Mouse (Mus musculus) thymus, adult 18-20 months (tissue): Measurements from ENCODE around the gene Mansc4.

Source experiments
- DNase-seq, 2 experiments: peaks; one replicate each; pipeline ENCODE4 v3.0.0; 2022; ENCODE audit warnings: mixed read lengths in 2 of 2

The Mansc4 gene

GRCm38 (mm10) chr6:147076878-147077277, 10.0 kb downstream of the Mansc4 start:
- no peak for DNase-seq

- no peak for DNase-seq
These were observed 10.9 kb downstream of the Mansc4 start for GRCm38 (mm10) chr6:147075808-147076387.

GRCm38 (mm10) chr6:147064944-147065261, 21.9 kb downstream of the Mansc4 start:
- DNase-seq, result no peak

GRCm38 (mm10) chr6:147064226-147064943, 22.4 kb downstream of the Mansc4 start:
- no peak for DNase-seq

- no peak for DNase-seq
These were observed 24.1 kb downstream of the Mansc4 start for GRCm38 (mm10) chr6:147062694-147063093.

- no peak for DNase-seq
These were observed 24.8 kb downstream of the Mansc4 start for GRCm38 (mm10) chr6:147062034-147062433.

- DNase-seq, result no peak
These were observed 25.2 kb downstream of the Mansc4 start for GRCm38 (mm10) chr6:147061630-147062029.

GRCm38 (mm10) chr6:147059326-147059725, 27.5 kb downstream of the Mansc4 start:
- DNase-seq, result no peak

- DNase-seq, result no peak
These were observed 31.4 kb downstream of the Mansc4 start for GRCm38 (mm10) chr6:147055374-147055977.

- no peak for DNase-seq
These were observed 32.8 kb downstream of the Mansc4 start for GRCm38 (mm10) chr6:147053785-147054646.

- DNase-seq, result no peak
These were observed 34.4 kb downstream of the Mansc4 start for GRCm38 (mm10) chr6:147052440-147052839.

- no peak for DNase-seq
These were observed 35.2 kb downstream of the Mansc4 start for GRCm38 (mm10) chr6:147051666-147052065.

GRCm38 (mm10) chr6:147049239-147049805, 37.5 kb downstream of the Mansc4 start:
- no peak for DNase-seq

- no peak for DNase-seq
These were observed 43.2 kb downstream of the Mansc4 start for GRCm38 (mm10) chr6:147043633-147044032.

- DNase-seq, result peak; percentile 73 to 75
These were observed 44.2 kb downstream of the Mansc4 start, which contains the start of gene Mrps35 for GRCm38 (mm10) chr6:147042291-147043290. TSS of gene Mrps35 (plus strand) at chr6:147042764.

- no peak for DNase-seq
These were observed 54.4 kb downstream of the Mansc4 start, which contains the start of gene Rep15 for GRCm38 (mm10) chr6:147032303-147032925. TSS of gene Rep15 (plus strand) at chr6:147032584.

- DNase-seq, result no peak
These were observed 56.5 kb downstream of the Mansc4 start for GRCm38 (mm10) chr6:147030096-147030885.

GRCm38 (mm10) chr6:147029591-147029990, 57.2 kb downstream of the Mansc4 start:
- DNase-seq, result no peak

GRCm38 (mm10) chr6:147028396-147028795, 58.4 kb downstream of the Mansc4 start:
- DNase-seq, result no peak
